Comparison of ENCODE assay signal across 16 mouse cellular contexts in genomic region chr10:83168303-83169056, GRCm38 (mm10).
A peak's percentile ranks its signal among the peaks of the same experiment; 100 is the strongest.
DNase-seq lines count a peak whose midpoint lies in the region; ATAC-seq lines count a peak whose summit lies in the region.
"Had no signal": no experiment of that assay in that cellular context is flagged by ENCODE, and none has a peak within 500 bp of the region (broad histone marks: within the 10 kb centered on the region; RNA-seq: fewer than 3 reads in every experiment).

No protein-coding gene starts in this region.

- peaks cover 13% of the 10 kb centered on the region for H3K4me1 ChIP-seq in embryonic facial prominence, embryonic 14.5 days (ENCODE audit: control insufficient read depth, insufficient read depth, low read length)
- peaks cover 36% of the 10 kb centered on the region for H3K4me1 ChIP-seq in embryonic facial prominence, embryonic 10.5 days
- peaks cover 11% of the 10 kb centered on the region for H3K4me1 ChIP-seq in midbrain, embryonic 10.5 days
- H3K4me1 ChIP-seq in midbrain, embryonic 14.5 days (ENCODE audit: control insufficient read depth, insufficient read depth, low read length): no peaks in the 10 kb centered on the region

- H3K27ac ChIP-seq in embryonic facial prominence, embryonic 14.5 days (replicated peaks; ENCODE audit: low read depth, low read length): no peak overlapping the region
- no peak overlapping the region for H3K27ac ChIP-seq in embryonic facial prominence, embryonic 10.5 days (replicated peaks)
- 0 out of 2 replicates have a peak overlapping the region, but pooled peaks have one; percentile 19 for H3K27ac ChIP-seq in midbrain, embryonic 10.5 days (replicated peaks)
- H3K27ac ChIP-seq in midbrain, embryonic 14.5 days (replicated peaks; ENCODE audit: low read depth, low read length): no peak overlapping the region
- H3K27ac ChIP-seq: embryonic facial prominence, embryonic 15.5 days; forebrain, embryonic 15.5 days; hindbrain, embryonic 15.5 days; liver, embryonic 15.5 days had no signal

- no peak overlapping the region for H3K4me2 ChIP-seq in embryonic facial prominence, embryonic 14.5 days (ENCODE audit: low read depth, low read length)
- H3K4me2 ChIP-seq in midbrain, embryonic 14.5 days (ENCODE audit: low read length): no peak overlapping the region
- H3K4me2 ChIP-seq: embryonic facial prominence, embryonic 15.5 days; forebrain, embryonic 15.5 days; hindbrain, embryonic 15.5 days; liver, embryonic 15.5 days had no signal

- H3K9me3 ChIP-seq in embryonic facial prominence, embryonic 14.5 days (ENCODE audit: control insufficient read depth, low read length): no peaks in the 10 kb centered on the region
- H3K9me3 ChIP-seq in embryonic facial prominence, embryonic 10.5 days: no peaks in the 10 kb centered on the region
- no peaks in the 10 kb centered on the region for H3K9me3 ChIP-seq in midbrain, embryonic 10.5 days (replicated peaks)
- H3K9me3 ChIP-seq in midbrain, embryonic 14.5 days (ENCODE audit: control insufficient read depth, low read length): no peaks in the 10 kb centered on the region
- H3K9me3 ChIP-seq: embryonic facial prominence, embryonic 15.5 days; forebrain, embryonic 15.5 days; G1E; hindbrain, embryonic 15.5 days; liver, embryonic 15.5 days had no signal

- no peak overlapping the region for H3K9ac ChIP-seq in embryonic facial prominence, embryonic 14.5 days (ENCODE audit: low read depth, low read length)
- no peak overlapping the region for H3K9ac ChIP-seq in midbrain, embryonic 14.5 days (replicated peaks; ENCODE audit: low read length)
- H3K9ac ChIP-seq: embryonic facial prominence, embryonic 15.5 days; forebrain, embryonic 15.5 days; hindbrain, embryonic 15.5 days; liver, embryonic 15.5 days had no signal

- 61% methylated on average over 11 of the region's 11 CpGs for WGBS in embryonic facial prominence, embryonic 14.5 days
- WGBS in embryonic facial prominence, embryonic 10.5 days: 84% methylated on average over 11 of the region's 11 CpGs
- WGBS in midbrain, embryonic 10.5 days: 88% methylated on average over 11 of the region's 11 CpGs
- 79% methylated on average over 11 of the region's 11 CpGs for WGBS in midbrain, embryonic 14.5 days

- no peaks in the 10 kb centered on the region for H3K36me3 ChIP-seq in embryonic facial prominence, embryonic 14.5 days (ENCODE audit: control insufficient read depth, insufficient read depth, low read length)
- no peaks in the 10 kb centered on the region for H3K36me3 ChIP-seq in embryonic facial prominence, embryonic 10.5 days (replicated peaks)
- H3K36me3 ChIP-seq in midbrain, embryonic 10.5 days: no peaks in the 10 kb centered on the region
- no peaks in the 10 kb centered on the region for H3K36me3 ChIP-seq in midbrain, embryonic 14.5 days (ENCODE audit: control insufficient read depth, insufficient read depth, low read length)
- H3K36me3 ChIP-seq: embryonic facial prominence, embryonic 15.5 days; forebrain, embryonic 15.5 days; hindbrain, embryonic 15.5 days; liver, embryonic 15.5 days had no signal

- no peaks in the 10 kb centered on the region for H3K27me3 ChIP-seq in embryonic facial prominence, embryonic 14.5 days (replicated peaks; ENCODE audit: control insufficient read depth, insufficient read depth, low read length)
- H3K27me3 ChIP-seq in embryonic facial prominence, embryonic 10.5 days (replicated peaks; ENCODE audit: low read depth, poor library complexity, severe bottlenecking): no peaks in the 10 kb centered on the region
- no peaks in the 10 kb centered on the region for H3K27me3 ChIP-seq in midbrain, embryonic 10.5 days (ENCODE audit: low read depth, poor library complexity, severe bottlenecking)
- H3K27me3 ChIP-seq in midbrain, embryonic 14.5 days (ENCODE audit: control insufficient read depth, insufficient read depth, low read length): no peaks in the 10 kb centered on the region
- H3K27me3 ChIP-seq: embryonic facial prominence, embryonic 15.5 days; forebrain, embryonic 15.5 days; hindbrain, embryonic 15.5 days; liver, embryonic 15.5 days had no signal

- peak; percentile 31; the same call in 1 of the 2 replicates for ATAC-seq in embryonic facial prominence, embryonic 14.5 days (ENCODE audit: low read depth)
- no peak for ATAC-seq in midbrain, embryonic 14.5 days (ENCODE audit: low FRiP score, low TSS enrichment)
- ATAC-seq: forebrain, embryonic 15.5 days had no signal

- H3K4me3 ChIP-seq in embryonic facial prominence, embryonic 14.5 days (ENCODE audit: low read depth, low read length): no peak overlapping the region
- no peak overlapping the region for H3K4me3 ChIP-seq in embryonic facial prominence, embryonic 10.5 days
- H3K4me3 ChIP-seq in midbrain, embryonic 10.5 days: no peak overlapping the region
- H3K4me3 ChIP-seq in midbrain, embryonic 14.5 days (replicated peaks; ENCODE audit: low read depth, low read length): no peak overlapping the region
- H3K4me3 ChIP-seq: embryonic facial prominence, embryonic 15.5 days; forebrain, embryonic 15.5 days; hindbrain, embryonic 15.5 days; liver, embryonic 15.5 days had no signal

- no peak for DNase-seq in embryonic facial prominence, embryonic 14.5 days (ENCODE audit: low spot score)
- no peak for DNase-seq in embryonic facial prominence, embryonic 10.5 days (ENCODE audit: low spot score)
- DNase-seq in midbrain, embryonic 10.5 days (ENCODE audit: low spot score): no peak
- DNase-seq in midbrain, embryonic 14.5 days: no peak
- DNase-seq in lung, postnatal 4 days: peak; percentile 23 to 52
- DNase-seq in adrenal gland, adult 8-10 months: no peak
- no peak for DNase-seq in neural tube, embryonic 10.5 days (ENCODE audit: extremely low spot score, low spot score)
- no peak for DNase-seq in urinary bladder, postnatal 14 days (ENCODE audit: low spot score)
- DNase-seq: cerebellum, postnatal 25 days; gastrocnemius, postnatal 36 days; right cerebral cortex, postnatal 4 days had no signal

Comparison
In these comparisons a context has a peak if more than half of its experiments do, and no peak if none do; other contexts are left out.
1. DNase-seq: peak in lung, postnatal 4 days (2 of 2); none in embryonic facial prominence, embryonic 14.5 days (single experiment), embryonic facial prominence, embryonic 10.5 days (single experiment), midbrain, embryonic 10.5 days (single experiment), midbrain, embryonic 14.5 days (single experiment), adrenal gland, adult 8-10 months (single experiment), neural tube, embryonic 10.5 days (single experiment) and urinary bladder, postnatal 14 days (single experiment).